Mouse (Mus musculus): ENCODE measurements around the gene Rabgef1. TPM values are rescaled to one million over a fixed set of nuclear protein-coding genes. Genes with fewer than 3 reads are reported as not detected.

The Rabgef1 gene
- total and polyA plus RNA-seq, 3 experiments, result 25.8 to 35.1 TPM; not detected in 1

- no peaks in the 10 kb centered on the region for H3K79me2 ChIP-seq (ENCODE audit: control insufficient read depth, insufficient read depth, low read length, poor library complexity)
- no peak for TF ChIP-seq SMC3 (IDR thresholded peaks at IDR 0.05; ENCODE audit: low read depth, low read length)
- no peak overlapping the region for H3K4me3 ChIP-seq (ENCODE audit: control insufficient read depth in 1 of 2, insufficient read depth in 1 of 2, low read depth in 2 of 2, low read length in 2 of 2)
- H3K4me1 ChIP-seq (ENCODE audit: control insufficient read depth in 1 of 2, insufficient read depth in 2 of 2, low read length in 2 of 2), result no peaks in the 10 kb centered on the region
- peaks cover 0 to 42% of the 10 kb centered on the region in 2 experiments; a peak in 2 of 4 replicates for H3K36me3 ChIP-seq (ENCODE audit: control insufficient read depth in 1 of 2, insufficient read depth in 2 of 2, low read length in 2 of 2)
- H3K27me3 ChIP-seq (ENCODE audit: control insufficient read depth in 1 of 2, insufficient read depth in 2 of 2, low read length in 2 of 2), result no peaks in the 10 kb centered on the region
- no peaks in the 10 kb centered on the region for H3K9me3 ChIP-seq (replicated peaks; ENCODE audit: insufficient read depth, low read length)
- H3K27ac ChIP-seq (ENCODE audit: control insufficient read depth, low read depth, low read length), result no peak overlapping the region
- no peak for DNase-seq (ENCODE audit: low read depth, low spot score)
- no peak overlapping the region for H3K9ac ChIP-seq (ENCODE audit: control insufficient read depth, low read depth, low read length, poor library complexity, severe bottlenecking)
These were observed 64.7 kb downstream of the Rabgef1 start for GRCm38 (mm10) chr5:130236302-130236701.

- Histone ChIP-seq H3K4me3 (ENCODE audit: control insufficient read depth in 1 of 2, insufficient read depth in 1 of 2, low read depth in 2 of 2, low read length in 2 of 2) (no peak overlapping the region), H3K27ac (ENCODE audit: control insufficient read depth, low read depth, low read length) (no peak overlapping the region), H3K79me2 (ENCODE audit: control insufficient read depth, insufficient read depth, low read length, poor library complexity) (no peaks in the 10 kb centered on the region), H3K9me3 (replicated peaks; ENCODE audit: insufficient read depth, low read length) (no peaks in the 10 kb centered on the region), H3K4me1 (ENCODE audit: control insufficient read depth in 1 of 2, insufficient read depth in 2 of 2, low read length in 2 of 2) (no peaks in the 10 kb centered on the region), H3K27me3 (ENCODE audit: control insufficient read depth in 1 of 2, insufficient read depth in 2 of 2, low read length in 2 of 2) (no peaks in the 10 kb centered on the region), H3K9ac (ENCODE audit: control insufficient read depth, low read depth, low read length, poor library complexity, severe bottlenecking) (no peak overlapping the region), H3K36me3 (ENCODE audit: control insufficient read depth in 1 of 2, insufficient read depth in 2 of 2, low read length in 2 of 2) (peaks cover 0 to 19% of the 10 kb centered on the region in 2 experiments; a peak in 2 of 4 replicates)
- DNase-seq (ENCODE audit: low read depth, low spot score), result no peak
- no peak for TF ChIP-seq TAL1 (IDR thresholded peaks at IDR 0.05; ENCODE audit: low read length)
- TF ChIP-seq ZMIZ1 (IDR thresholded peaks at IDR 0.05; ENCODE audit: low read depth, low read length), result no peak
These were observed 67.6 kb downstream of the Rabgef1 start for GRCm38 (mm10) chr5:130239236-130239635.

GRCm38 (mm10) chr5:130239856-130240255 is 68.3 kb downstream of the Rabgef1 start:
- H3K4me3 ChIP-seq (ENCODE audit: control insufficient read depth in 1 of 2, insufficient read depth in 1 of 2, low read depth in 2 of 2, low read length in 2 of 2), result no peak overlapping the region
- H3K79me2 ChIP-seq (ENCODE audit: control insufficient read depth, insufficient read depth, low read length, poor library complexity), result no peaks in the 10 kb centered on the region
- no peak overlapping the region for H3K27ac ChIP-seq (ENCODE audit: control insufficient read depth, low read depth, low read length)
- DNase-seq (ENCODE audit: low read depth, low spot score), result no peak
- no peaks in the 10 kb centered on the region for H3K4me1 ChIP-seq (ENCODE audit: control insufficient read depth in 1 of 2, insufficient read depth in 2 of 2, low read length in 2 of 2)
- H3K27me3 ChIP-seq (ENCODE audit: control insufficient read depth in 1 of 2, insufficient read depth in 2 of 2, low read length in 2 of 2), result no peaks in the 10 kb centered on the region
- no peak for TF ChIP-seq CHD2 (IDR thresholded peaks at IDR 0.05; ENCODE audit: low read length)
- no peak for TF ChIP-seq HCFC1 (IDR thresholded peaks at IDR 0.05; ENCODE audit: low read depth, low read length)
- no peak for TF ChIP-seq USF1 (IDR thresholded peaks at IDR 0.05; ENCODE audit: low read depth, low read length)
- no peak for TF ChIP-seq TAL1 (IDR thresholded peaks at IDR 0.05; ENCODE audit: low read length)
- no peak for TF ChIP-seq USF2 (IDR thresholded peaks at IDR 0.05; ENCODE audit: borderline replicate concordance in 1 of 2, insufficient read depth in 1 of 2, low read depth in 1 of 2, low read length in 2 of 2)
- H3K9ac ChIP-seq (ENCODE audit: control insufficient read depth, low read depth, low read length, poor library complexity, severe bottlenecking), result no peak overlapping the region
- H3K36me3 ChIP-seq (ENCODE audit: control insufficient read depth in 1 of 2, insufficient read depth in 2 of 2, low read length in 2 of 2), result peaks cover 0 to 16% of the 10 kb centered on the region in 2 experiments; a peak in 2 of 4 replicates
- H3K9me3 ChIP-seq (replicated peaks; ENCODE audit: insufficient read depth, low read length), result no peaks in the 10 kb centered on the region

- Histone ChIP-seq H3K9me3 (replicated peaks; ENCODE audit: insufficient read depth, low read length) (no peaks in the 10 kb centered on the region), H3K4me1 (ENCODE audit: control insufficient read depth in 1 of 2, insufficient read depth in 2 of 2, low read length in 2 of 2) (no peaks in the 10 kb centered on the region), H3K36me3 (ENCODE audit: control insufficient read depth in 1 of 2, insufficient read depth in 2 of 2, low read length in 2 of 2) (peaks cover 0 to 18% of the 10 kb centered on the region in 2 experiments; a peak in 2 of 4 replicates), H3K9ac (ENCODE audit: control insufficient read depth, low read depth, low read length, poor library complexity, severe bottlenecking) (no peak overlapping the region), H3K79me2 (ENCODE audit: control insufficient read depth, insufficient read depth, low read length, poor library complexity) (no peaks in the 10 kb centered on the region), H3K4me3 (ENCODE audit: control insufficient read depth in 1 of 2, insufficient read depth in 1 of 2, low read depth in 2 of 2, low read length in 2 of 2) (no peak overlapping the region), H3K27ac (ENCODE audit: control insufficient read depth, low read depth, low read length) (no peak overlapping the region), H3K27me3 (ENCODE audit: control insufficient read depth in 1 of 2, insufficient read depth in 2 of 2, low read length in 2 of 2) (no peaks in the 10 kb centered on the region)
- DNase-seq (ENCODE audit: low read depth, low spot score), result no peak
- TF ChIP-seq CHD1 (IDR thresholded peaks at IDR 0.05; ENCODE audit: low read depth, low read length) (no peak), MXI1 (IDR thresholded peaks at IDR 0.05; ENCODE audit: low read depth, low read length) (no peak), GATA1 (IDR thresholded peaks at IDR 0.05; ENCODE audit: low read depth, low read length) (no peak), EP300 (IDR thresholded peaks at IDR 0.05; ENCODE audit: low read depth in 1 of 2, low read length in 2 of 2) (no peak), ZNF384 (IDR thresholded peaks at IDR 0.05; ENCODE audit: low read depth, low read length) (no peak), TAL1 (IDR thresholded peaks at IDR 0.05; ENCODE audit: low read length) (no peak), USF1 (IDR thresholded peaks at IDR 0.05; ENCODE audit: low read depth, low read length) (no peak), NRF1 (IDR thresholded peaks at IDR 0.05; ENCODE audit: insufficient read depth, low read depth, low read length, poor library complexity, severe bottlenecking) (no peak), POLR2AphosphoS5 (IDR thresholded peaks at IDR 0.05; ENCODE audit: borderline replicate concordance, low read depth, low read length) (no peak), MAX (IDR thresholded peaks at IDR 0.05; ENCODE audit: low read length) (no peak), ETS1 (IDR thresholded peaks at IDR 0.05; ENCODE audit: low read depth, low read length) (no peak), E2F4 (IDR thresholded peaks at IDR 0.05; ENCODE audit: borderline replicate concordance, low read depth, low read length) (no peak), TBP (IDR thresholded peaks at IDR 0.05; ENCODE audit: low read depth, low read length) (no peak), RCOR1 (IDR thresholded peaks at IDR 0.05; ENCODE audit: low read depth, low read length) (no peak), ZMIZ1 (IDR thresholded peaks at IDR 0.05; ENCODE audit: low read depth, low read length) (no peak), MAFK (IDR thresholded peaks at IDR 0.05; ENCODE audit: borderline replicate concordance, low read depth, low read length) (no peak)
These were observed 69.8 kb downstream of the Rabgef1 start for GRCm38 (mm10) chr5:130241426-130241825.

Measured in MEL (cell line).